Mouse (Mus musculus) bone marrow, adult 2 months (tissue): ENCODE results near the gene Pik3cb.

Experiments used
- CTCF ChIP-seq: fragments of 200-500 bp; IDR thresholded peaks from 2 replicates; pipeline ENCODE4 v1.5.1; 2011; ENCODE audit warnings: low read length, control low read depth; ENCODE audit not compliant: control insufficient read depth, insufficient read depth
- POLR2A ChIP-seq: fragments of 200-500 bp; IDR thresholded peaks from 2 replicates; pipeline ENCODE4 v1.6.1; 2011; ENCODE audit warnings: low read depth, mild to moderate bottlenecking, control low read depth, low read length, borderline replicate concordance; ENCODE audit not compliant: control insufficient read depth

GRCm38 (mm10) chr9:99074462-99074861, 66.0 kb downstream of the Pik3cb start:
- TF ChIP-seq CTCF (no peak), POLR2A (no peak)
